Mouse (Mus musculus) hindbrain, embryonic 15.5 days (tissue): ENCODE results near the gene Bcat2. TPM values are rescaled to one million over a fixed set of nuclear protein-coding genes. Genes with fewer than 3 reads are reported as not detected.
A peak's percentile ranks its signal among the peaks of the same experiment; 100 is the strongest.

Experiments
- ATAC-seq: fragments of 200-750 bp; cut with Nextera tagmentation; 2 replicates; pipeline ENCODE4 v1.8.0; 2017; ENCODE audit warnings: low read depth, moderate number of reproducible peaks, moderate TSS enrichment; ENCODE audit not compliant: low FRiP score
- H3K27ac ChIP-seq: fragments of 300-500 bp; sonication (generic); replicated peaks from 2 replicates; pipeline ENCODE4 v1.5.1; 2015; ENCODE audit warnings: mild to moderate bottlenecking, inconsistent platforms
- H3K27me3 ChIP-seq: fragments of 300-500 bp; sonication (generic); 2 replicates; pipeline ENCODE4 v1.6.1; 2015; ENCODE audit warnings: control low read depth, inconsistent platforms
- H3K36me3 ChIP-seq: fragments of 300-500 bp; sonication (generic); 2 replicates; pipeline ENCODE4 v1.6.1; 2015; ENCODE audit warnings: control low read depth, inconsistent platforms
- H3K4me1 ChIP-seq: fragments of 300-500 bp; sonication (generic); replicated peaks from 2 replicates; pipeline ENCODE4 v1.6.1; 2015; ENCODE audit warnings: control low read depth, inconsistent platforms
- H3K4me2 ChIP-seq: fragments of 300-500 bp; sonication (generic); 2 replicates; pipeline ENCODE4 v1.6.1; 2015; ENCODE audit warnings: moderate library complexity, mild to moderate bottlenecking, inconsistent platforms
- H3K4me3 ChIP-seq: fragments of 300-500 bp; sonication (generic); 2 replicates; pipeline ENCODE4 v1.5.1; 2015; ENCODE audit warnings: mild to moderate bottlenecking, inconsistent platforms
- H3K9ac ChIP-seq: fragments of 300-500 bp; sonication (generic); 2 replicates; pipeline ENCODE4 v1.6.1; 2015; ENCODE audit warnings: inconsistent platforms
- H3K9me3 ChIP-seq: fragments of 300-500 bp; sonication (generic); 2 replicates; pipeline ENCODE4 v1.6.1; 2016; ENCODE audit warnings: control low read depth, inconsistent platforms
- WGBS: fragments of 180-500 bp; shearing (Covaris S2); methylation state at CpG from one replicate; pipeline ENCODE4 v1.1.7; 2015; 5-methylcytosine and 5-hydroxymethylcytosine counted together
- polyA plus RNA-seq: library from polyadenylated mRNA; unstranded; fragments of >200 nt; fragmentation: Nextera tagmentation; extraction: Ambion mirVana; gene quantifications from 2 replicates; pipeline ENCODE4 v1.2.1, GENCODE M21; 2015

Gene Bcat2
- polyA plus RNA-seq, 1 experiment from 2014 or later, result 22.2 TPM

GRCm38 (mm10) chr7:45623507-45623906, 53.6 kb downstream of the Bcat2 start:
- H3K27ac ChIP-seq, result no peak overlapping the region
- H3K9ac ChIP-seq, result no peak overlapping the region
- H3K36me3 ChIP-seq, result no peaks in the 10 kb centered on the region
- H3K9me3 ChIP-seq, result no peaks in the 10 kb centered on the region
- no peak for ATAC-seq
- WGBS, result 95% methylated on average over 11 of the region's 11 CpGs
- H3K4me1 ChIP-seq, result peaks cover 12% of the 10 kb centered on the region
- H3K4me3 ChIP-seq, result no peak overlapping the region
- no peak overlapping the region for H3K4me2 ChIP-seq
- peaks cover 11% of the 10 kb centered on the region for H3K27me3 ChIP-seq

- peaks cover 16% of the 10 kb centered on the region for H3K4me1 ChIP-seq
- H3K9ac ChIP-seq, result no peak overlapping the region
- H3K36me3 ChIP-seq, result no peaks in the 10 kb centered on the region
- WGBS, result 88% methylated on average over 3 of the region's 3 CpGs
- no peak for ATAC-seq
- H3K4me3 ChIP-seq, result no peak overlapping the region
- no peak overlapping the region for H3K27ac ChIP-seq
- H3K4me2 ChIP-seq, result no peak overlapping the region
- H3K27me3 ChIP-seq, result no peaks in the 10 kb centered on the region
- no peaks in the 10 kb centered on the region for H3K9me3 ChIP-seq
These were observed 54.8 kb downstream of the Bcat2 start for GRCm38 (mm10) chr7:45624718-45625117.

- Histone ChIP-seq H3K9me3 (no peaks in the 10 kb centered on the region), H3K27ac (no peak overlapping the region), H3K4me1 (peaks cover 20% of the 10 kb centered on the region), H3K36me3 (no peaks in the 10 kb centered on the region), H3K4me3 (no peak overlapping the region), H3K9ac (no peak overlapping the region), H3K27me3 (no peaks in the 10 kb centered on the region), H3K4me2 (no peak overlapping the region)
- no peak for ATAC-seq
- WGBS, result 93% methylated on average over 8 of the region's 8 CpGs
These were observed 55.5 kb downstream of the Bcat2 start for GRCm38 (mm10) chr7:45625481-45625880.

GRCm38 (mm10) chr7:45626571-45627076, 56.7 kb downstream of the Bcat2 start:
- ATAC-seq, result no peak
- Histone ChIP-seq H3K9me3 (no peaks in the 10 kb centered on the region), H3K4me1 (peaks cover 20% of the 10 kb centered on the region), H3K36me3 (no peaks in the 10 kb centered on the region), H3K27me3 (no peaks in the 10 kb centered on the region), H3K4me3 (no peak overlapping the region), H3K4me2 (no peak overlapping the region), H3K9ac (no peak overlapping the region), H3K27ac (no peak overlapping the region)
- WGBS, result 89% methylated on average over 7 of the region's 7 CpGs

- no peaks in the 10 kb centered on the region for H3K36me3 ChIP-seq
- no peak for ATAC-seq
- H3K4me1 ChIP-seq, result peaks cover 22% of the 10 kb centered on the region
- WGBS, result 90% methylated on average over 9 of the region's 9 CpGs
- H3K9me3 ChIP-seq, result no peaks in the 10 kb centered on the region
- peak within 1 kb of the TSS; percentile 89 for H3K27ac ChIP-seq
- H3K9ac ChIP-seq, result peak within 1 kb of the TSS; percentile 88
- H3K27me3 ChIP-seq, result 0 out of 2 replicates have a peak, but pooled peaks cover 4% of the 10 kb centered on the region
- H3K4me3 ChIP-seq, result peak within 1 kb of the TSS; percentile 61
- peak within 1 kb of the TSS; percentile 99 for H3K4me2 ChIP-seq
These were observed 57.3 kb downstream of the Bcat2 start, which contains the start of gene Rasip1 for GRCm38 (mm10) chr7:45627261-45627660. Gene Rasip1 (plus strand): TSS chr7:45627488.

- H3K9ac ChIP-seq, result peak overlapping the region; percentile 88
- under 1% methylated on average over 92 of the region's 105 CpGs for WGBS
- 0 out of 2 replicates have a peak, but pooled peaks cover 7% of the 10 kb centered on the region for H3K27me3 ChIP-seq
- H3K27ac ChIP-seq, result peak overlapping the region; percentile 89
- no peaks in the 10 kb centered on the region for H3K36me3 ChIP-seq
- no peaks in the 10 kb centered on the region for H3K9me3 ChIP-seq
- H3K4me3 ChIP-seq, result peak overlapping the region; percentile 61
- peak; percentile 90 for ATAC-seq
- H3K4me2 ChIP-seq, result peak overlapping the region; percentile 99
- peaks cover 28% of the 10 kb centered on the region for H3K4me1 ChIP-seq
These were observed 58.7 kb downstream of the Bcat2 start for GRCm38 (mm10) chr7:45628364-45629294.

- H3K9me3 ChIP-seq, result no peaks in the 10 kb centered on the region
- 68% methylated on average over 23 of the region's 23 CpGs for WGBS
- no peak overlapping the region for H3K27ac ChIP-seq
- 0 out of 2 replicates have a peak, but pooled peaks cover 7% of the 10 kb centered on the region for H3K27me3 ChIP-seq
- no peak overlapping the region; the same call in 1 of the 2 replicates for H3K4me2 ChIP-seq
- ATAC-seq, result no peak
- no peak overlapping the region for H3K9ac ChIP-seq
- no peaks in the 10 kb centered on the region for H3K36me3 ChIP-seq
- H3K4me3 ChIP-seq, result no peak overlapping the region
- H3K4me1 ChIP-seq, result peaks cover 28% of the 10 kb centered on the region
These were observed 60.3 kb downstream of the Bcat2 start for GRCm38 (mm10) chr7:45630064-45630907.

- H3K36me3 ChIP-seq, result peaks cover 6% of the 10 kb centered on the region
- WGBS, result 19% methylated on average over 35 of the region's 35 CpGs
- H3K4me2 ChIP-seq, result peak overlapping the region; percentile 50
- peak overlapping the region; percentile 20 for H3K4me3 ChIP-seq
- H3K27ac ChIP-seq, result no peak overlapping the region
- ATAC-seq, result no peak
- H3K4me1 ChIP-seq, result peaks cover 24% of the 10 kb centered on the region
- peak overlapping the region; percentile 21 for H3K9ac ChIP-seq
- H3K9me3 ChIP-seq, result no peaks in the 10 kb centered on the region
- H3K27me3 ChIP-seq, result 0 out of 2 replicates have a peak, but pooled peaks cover 7% of the 10 kb centered on the region
These were observed 62.5 kb downstream of the Bcat2 start for GRCm38 (mm10) chr7:45632499-45632898.

- Histone ChIP-seq H3K4me1 (peaks cover 18% of the 10 kb centered on the region), H3K27me3 (0 out of 2 replicates have a peak, but pooled peaks cover 7% of the 10 kb centered on the region), H3K4me2 (no peak overlapping the region), H3K27ac (no peak overlapping the region), H3K4me3 (no peak overlapping the region), H3K36me3 (peaks cover 6% of the 10 kb centered on the region), H3K9me3 (no peaks in the 10 kb centered on the region), H3K9ac (no peak overlapping the region)
- ATAC-seq, result no peak
- 88% methylated on average over 11 of the region's 11 CpGs for WGBS
These were observed 65.2 kb downstream of the Bcat2 start for GRCm38 (mm10) chr7:45634946-45635681.

- Histone ChIP-seq H3K27me3 (0 out of 2 replicates have a peak, but pooled peaks cover 7% of the 10 kb centered on the region), H3K4me1 (peaks cover 16% of the 10 kb centered on the region), H3K27ac (no peak overlapping the region), H3K36me3 (peaks cover 6% of the 10 kb centered on the region), H3K9me3 (no peaks in the 10 kb centered on the region), H3K9ac (no peak overlapping the region), H3K4me2 (no peak overlapping the region), H3K4me3 (no peak overlapping the region)
- WGBS, result 84% methylated on average over 15 of the region's 15 CpGs
- no peak for ATAC-seq
These were observed 66.0 kb downstream of the Bcat2 start for GRCm38 (mm10) chr7:45635711-45636688.
